Mouse (Mus musculus): Measurements from ENCODE around the gene Gtf2i.
A peak's percentile ranks its signal among the peaks of the same experiment; 100 is the strongest.

The Gtf2i gene

DNA sequence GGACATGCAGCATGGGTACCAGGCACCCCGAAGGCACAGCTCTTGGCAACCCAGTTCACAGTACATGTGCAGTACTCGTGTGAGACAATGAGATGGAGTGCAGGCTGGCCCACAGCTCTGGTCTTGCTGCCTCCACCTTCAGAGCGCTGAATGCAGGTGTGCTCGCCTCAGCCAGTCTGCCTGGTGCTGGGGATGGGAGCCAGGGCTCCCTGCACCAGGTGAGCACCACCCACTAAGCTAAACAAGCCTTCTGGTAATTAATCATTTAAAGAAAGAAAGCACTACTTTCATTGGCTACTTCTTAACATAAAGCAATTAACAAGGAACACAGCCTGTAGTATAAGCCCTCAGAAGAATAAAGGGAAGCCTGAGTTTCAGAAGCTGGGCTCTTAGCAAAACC lies 37.5 kb downstream of the Gtf2i start:
- DNase-seq (ENCODE audit: low spot score), result no peak

DNA sequence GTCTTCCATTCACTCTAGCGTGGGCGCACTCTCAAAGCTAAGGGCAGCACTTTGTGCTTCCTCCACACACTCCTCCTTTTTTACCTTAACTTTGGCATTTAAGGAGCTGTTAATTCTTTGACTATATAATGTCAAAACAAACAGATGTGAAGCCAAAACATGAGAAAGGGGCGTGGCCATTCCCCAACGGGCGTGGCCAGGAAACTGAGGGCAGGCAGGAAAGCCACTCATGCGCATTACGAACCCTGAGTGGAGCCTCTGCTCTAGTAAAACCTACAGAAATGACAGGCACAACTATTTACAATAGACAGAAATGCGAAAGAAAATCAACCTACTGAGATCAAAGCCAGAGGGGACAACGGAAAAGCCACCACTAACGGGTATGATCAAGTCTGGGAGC lies 39.0 kb downstream of the Gtf2i start:
- no peak for DNase-seq (ENCODE audit: low spot score)

DNA sequence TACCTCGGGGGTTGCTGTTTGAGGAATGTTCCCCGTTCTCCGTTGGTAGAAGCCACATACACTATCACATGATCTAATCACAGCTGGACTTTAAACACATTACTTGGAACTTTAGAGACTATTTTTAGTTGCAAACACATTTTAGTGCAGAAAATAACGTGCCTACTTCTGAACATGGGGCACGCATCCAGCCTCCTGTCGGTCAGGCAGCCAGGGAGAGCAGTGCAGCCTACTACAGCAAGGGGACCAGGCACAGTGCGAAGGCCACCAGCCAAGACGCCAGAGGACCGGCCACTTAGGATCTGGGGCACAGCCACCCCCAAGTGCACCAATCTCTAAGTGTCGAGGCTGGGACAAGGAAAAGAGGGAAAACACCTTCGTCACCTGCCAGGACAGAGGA lies 39.5 kb downstream of the Gtf2i start:
- no peak for DNase-seq (ENCODE audit: low spot score)

DNA sequence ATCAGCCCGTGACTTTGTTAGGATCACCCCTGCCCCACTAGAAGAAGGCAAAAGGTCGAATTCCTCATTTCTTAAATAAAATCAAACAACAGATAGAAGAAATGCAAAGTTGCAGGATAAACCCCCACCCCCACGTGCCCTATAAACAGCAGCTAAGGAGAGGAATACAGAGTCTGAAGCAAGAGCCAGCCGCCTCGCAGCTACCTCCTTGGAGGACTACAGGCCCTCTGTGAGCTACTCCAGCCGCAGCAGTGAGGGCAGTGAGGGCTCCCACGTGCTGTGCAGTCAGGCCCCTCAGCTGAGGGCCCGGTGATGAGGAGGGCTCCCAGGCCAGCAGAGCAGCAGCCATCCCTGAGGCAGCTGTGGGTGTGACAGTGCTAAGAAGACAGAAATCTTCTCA lies 40.8 kb downstream of the Gtf2i start:
- no peak for DNase-seq (ENCODE audit: low spot score)

DNA sequence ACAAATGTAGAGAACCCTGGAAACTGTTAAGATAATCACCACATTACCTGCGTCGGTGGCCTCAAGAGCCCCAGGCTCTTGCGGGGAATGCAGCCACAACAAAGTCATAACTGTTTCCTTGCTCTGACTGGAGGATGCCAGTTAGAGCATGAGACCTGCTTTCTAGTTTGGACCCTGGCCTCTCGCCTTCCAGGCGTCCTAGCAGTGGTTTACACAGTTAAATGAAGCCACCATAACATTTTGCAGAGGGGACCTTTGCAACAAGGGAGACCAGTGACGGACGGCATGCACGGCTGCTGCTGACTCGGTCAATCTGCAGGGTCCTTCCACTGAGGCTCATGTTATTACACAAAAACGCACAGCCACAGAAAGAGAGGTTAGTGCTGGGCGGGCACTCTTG lies 41.8 kb downstream of the Gtf2i start:
- DNase-seq (ENCODE audit: low spot score), result no peak

DNA sequence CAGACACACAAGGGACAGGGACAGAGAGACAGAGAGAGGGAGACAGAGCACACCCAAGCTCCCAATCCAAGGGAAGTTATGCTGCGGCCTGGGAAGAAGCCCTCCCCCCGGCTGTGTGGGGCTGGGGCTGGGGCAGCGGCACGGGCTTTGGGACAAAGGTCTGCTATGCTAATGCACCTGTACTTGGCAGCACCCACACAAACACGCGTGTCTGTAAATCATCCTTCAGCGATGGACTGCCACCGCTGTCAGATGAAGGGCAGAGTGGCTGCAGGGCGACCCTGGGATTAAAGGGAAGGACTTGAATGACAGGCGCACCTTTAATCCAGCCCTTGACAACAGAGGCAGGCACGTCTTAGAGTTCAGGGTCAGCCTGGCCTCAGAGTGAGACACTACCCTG lies 43.1 kb downstream of the Gtf2i start:
- no peak for DNase-seq (ENCODE audit: low spot score)

DNA sequence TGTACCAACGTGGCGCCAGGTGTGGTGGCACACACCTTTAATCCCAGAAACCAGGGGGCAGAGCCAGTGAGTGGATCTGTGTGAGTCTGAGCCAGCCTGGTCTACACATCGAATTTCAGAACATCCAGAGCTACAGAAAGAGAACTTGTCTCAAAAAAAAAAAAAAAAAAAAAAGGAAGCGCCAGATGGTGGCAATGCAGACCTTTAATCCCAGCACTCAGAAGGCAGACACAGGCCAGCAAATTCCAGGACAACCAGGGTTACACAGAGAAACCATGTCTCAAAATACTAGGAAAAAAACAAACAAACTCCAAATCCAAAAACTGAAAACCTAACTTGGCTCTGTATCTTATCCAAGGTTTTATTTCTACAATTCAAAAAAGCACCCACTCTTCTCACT lies 44.0 kb downstream of the Gtf2i start:
- no peak for DNase-seq (ENCODE audit: low spot score)

DNA sequence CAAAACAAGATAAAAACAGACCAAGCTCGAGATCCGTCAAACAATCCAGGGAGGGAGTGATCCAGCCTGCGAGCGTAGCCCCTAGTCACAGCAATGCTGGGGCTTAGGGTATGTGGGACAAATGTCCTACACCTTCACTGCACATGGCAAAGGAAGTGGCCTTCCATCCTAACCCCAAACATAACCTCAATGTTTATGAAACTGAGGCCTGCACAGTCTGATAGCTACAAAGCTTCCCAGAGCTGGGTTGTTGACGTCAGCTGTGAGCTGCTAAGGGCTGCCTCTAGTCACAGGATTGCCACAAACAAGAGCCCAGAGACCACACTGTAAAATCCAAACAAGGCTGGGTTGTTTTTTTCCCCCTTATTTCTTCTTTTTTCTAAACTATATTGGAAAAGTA lies 44.8 kb downstream of the Gtf2i start:
- DNase-seq (ENCODE audit: low spot score), result no peak

DNA sequence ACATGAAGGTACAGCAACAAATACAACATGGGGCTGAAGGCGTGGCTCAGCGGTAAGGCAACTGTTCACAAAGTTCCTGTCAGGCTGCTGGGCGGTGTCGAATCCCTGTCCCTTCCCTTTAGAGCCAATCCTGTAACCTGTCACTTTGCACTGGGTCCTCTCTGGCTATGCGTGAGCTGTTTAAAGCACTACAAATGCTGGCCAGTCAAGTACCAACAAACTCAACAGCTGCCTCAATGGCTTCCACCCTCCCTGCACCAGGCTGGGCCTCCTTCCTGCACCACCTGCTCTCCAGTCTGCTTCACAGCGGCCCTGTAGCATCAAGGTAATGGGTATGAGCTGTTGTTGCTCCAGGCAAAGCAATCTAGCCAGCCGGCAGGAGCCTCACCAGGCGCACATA lies 45.8 kb downstream of the Gtf2i start:
- no peak for DNase-seq (ENCODE audit: low spot score)

DNA sequence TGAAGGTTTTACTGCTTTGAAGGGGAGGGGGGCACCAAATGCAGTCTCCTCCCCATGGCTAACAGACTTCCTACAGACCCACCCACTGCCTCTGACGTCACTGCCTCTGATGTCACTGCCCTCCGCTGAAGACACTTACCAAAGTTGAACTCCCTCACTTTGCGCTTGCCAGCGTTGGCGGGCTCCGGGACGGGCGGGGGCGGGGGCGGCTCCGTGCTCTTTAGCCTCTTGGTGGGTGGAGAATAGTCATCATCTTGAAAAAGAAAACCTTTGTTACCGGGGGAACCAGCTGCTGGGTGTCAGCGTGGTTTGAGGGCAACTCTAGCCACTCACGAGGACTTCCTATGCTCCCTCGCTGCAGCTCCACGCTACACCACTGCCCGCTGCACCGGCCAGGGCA lies 48.2 kb downstream of the Gtf2i start:
- DNase-seq (ENCODE audit: low spot score), result peak; percentile 49

DNA sequence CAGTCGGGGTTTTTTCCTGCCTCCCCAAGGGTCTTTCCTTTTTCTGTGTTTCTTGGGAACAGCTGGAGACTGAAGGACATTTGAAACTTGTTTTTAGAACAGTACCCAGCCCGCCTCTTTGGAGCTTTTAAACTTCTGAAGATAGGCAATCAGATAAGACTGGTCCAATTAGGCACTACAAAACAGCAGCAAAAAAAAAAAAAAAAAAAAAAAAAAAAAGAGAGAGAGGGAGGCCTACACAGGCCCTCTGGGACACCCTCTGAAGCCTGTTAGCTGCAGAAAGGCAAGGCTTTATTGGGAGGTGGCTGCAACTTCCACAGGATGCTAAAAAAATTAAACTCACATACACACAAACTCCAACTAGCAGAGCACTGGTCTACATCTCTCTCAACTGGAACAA lies 48.7 kb downstream of the Gtf2i start:
- DNase-seq (ENCODE audit: low spot score), result no peak

DNA sequence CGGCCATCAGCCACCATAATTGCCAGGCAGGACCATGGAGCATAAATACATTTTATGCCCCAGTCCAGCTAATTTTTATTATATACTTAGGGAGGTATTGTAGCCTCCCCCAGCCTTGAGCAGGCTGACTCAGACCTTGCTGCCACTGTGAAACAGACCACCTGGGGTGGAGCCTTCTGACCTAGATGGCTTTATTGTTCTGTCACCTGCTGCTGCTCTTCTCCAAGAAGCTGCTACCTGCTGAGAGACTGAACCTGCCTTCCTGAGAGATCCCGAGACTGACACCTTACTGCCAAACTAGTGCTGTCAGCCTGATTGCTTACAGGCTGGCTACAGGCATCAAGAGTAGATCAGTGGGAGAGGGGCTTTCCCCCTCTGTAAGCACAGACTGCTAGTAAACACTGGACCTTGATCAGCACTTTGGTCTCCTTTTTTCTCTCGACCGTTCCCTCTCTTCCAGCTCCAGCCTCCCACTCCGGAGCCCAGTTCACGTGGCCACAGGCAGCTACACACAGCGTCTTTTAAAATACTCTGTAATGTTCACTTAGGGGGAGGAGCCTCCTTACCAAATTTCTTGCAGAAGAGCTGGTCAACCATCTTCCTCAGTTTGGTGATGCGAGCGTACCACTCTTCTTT lies 54.4 kb downstream of the Gtf2i start:
- no peak for DNase-seq (ENCODE audit: low spot score)

DNA sequence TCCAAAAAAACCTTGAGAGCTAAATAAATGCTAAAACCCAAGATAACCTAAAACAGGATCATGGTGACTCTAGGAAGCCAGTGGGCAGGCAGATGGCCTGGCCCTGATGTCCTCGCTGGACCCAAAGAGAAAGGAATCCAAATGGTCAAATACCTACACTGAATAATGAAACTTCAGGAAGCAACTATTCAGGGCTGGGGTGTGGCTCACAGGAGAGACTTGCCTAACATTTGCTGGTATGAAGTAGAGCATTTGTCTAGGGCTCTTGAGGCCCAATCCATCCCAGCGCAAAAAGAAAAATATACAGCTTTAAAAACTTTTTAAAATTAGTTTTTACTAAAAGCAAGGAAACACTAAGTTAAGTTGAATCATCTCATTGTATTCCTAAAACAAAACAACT lies 55.6 kb downstream of the Gtf2i start:
- no peak for DNase-seq (ENCODE audit: low spot score)

DNA sequence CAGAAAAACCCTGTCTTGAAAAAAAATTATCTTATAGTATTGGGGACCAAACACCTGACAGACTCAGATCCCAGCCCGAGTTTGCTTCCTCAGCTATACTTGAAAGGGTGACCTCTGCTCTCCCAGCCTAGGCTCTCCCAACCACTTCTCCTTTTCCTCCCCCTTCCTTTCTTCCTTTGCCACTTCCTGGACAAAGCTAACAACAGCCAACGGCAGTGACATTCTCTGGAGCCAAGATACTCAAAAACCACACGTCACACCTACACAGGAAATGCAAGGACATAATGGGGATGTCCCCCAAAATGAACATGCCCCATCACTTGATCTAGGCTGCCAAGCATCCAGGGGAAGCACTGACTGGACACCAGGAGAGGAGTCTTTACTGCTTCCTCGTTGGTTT lies 56.2 kb downstream of the Gtf2i start:
- no peak for DNase-seq (ENCODE audit: low spot score)

DNA sequence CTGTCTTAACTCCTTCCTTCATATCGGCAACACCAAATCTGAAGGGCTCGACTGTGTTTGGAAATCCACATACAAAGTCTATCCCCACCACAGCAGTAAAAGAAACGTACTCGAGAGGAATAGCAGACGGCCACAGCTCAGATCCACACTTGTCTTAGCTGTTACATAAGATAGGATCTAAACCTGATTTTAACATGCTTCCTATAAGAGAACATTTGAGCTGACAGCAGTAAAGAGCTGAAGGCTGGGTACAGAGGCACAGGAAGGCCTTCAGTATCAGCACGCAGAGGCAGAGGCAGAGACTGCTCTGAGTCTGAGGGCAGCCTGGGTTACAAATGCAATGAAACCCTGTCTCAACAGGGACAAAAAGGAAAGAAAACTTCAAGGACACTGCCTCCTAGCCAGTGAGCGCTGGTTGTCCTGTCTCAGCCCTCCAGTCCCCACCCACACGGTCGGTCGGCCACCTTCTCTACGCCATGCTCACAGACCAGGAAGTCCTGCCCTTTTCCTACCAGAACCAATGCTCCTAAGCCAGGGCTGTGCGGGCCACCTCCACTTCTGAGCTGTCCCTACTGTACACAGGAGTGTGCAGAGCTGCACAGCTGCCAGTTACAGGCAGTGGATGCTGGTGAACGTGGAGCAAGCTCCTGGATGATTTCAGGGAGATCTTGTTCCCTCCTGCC lies 57.1 kb downstream of the Gtf2i start:
- DNase-seq (ENCODE audit: low spot score), result no peak

DNA sequence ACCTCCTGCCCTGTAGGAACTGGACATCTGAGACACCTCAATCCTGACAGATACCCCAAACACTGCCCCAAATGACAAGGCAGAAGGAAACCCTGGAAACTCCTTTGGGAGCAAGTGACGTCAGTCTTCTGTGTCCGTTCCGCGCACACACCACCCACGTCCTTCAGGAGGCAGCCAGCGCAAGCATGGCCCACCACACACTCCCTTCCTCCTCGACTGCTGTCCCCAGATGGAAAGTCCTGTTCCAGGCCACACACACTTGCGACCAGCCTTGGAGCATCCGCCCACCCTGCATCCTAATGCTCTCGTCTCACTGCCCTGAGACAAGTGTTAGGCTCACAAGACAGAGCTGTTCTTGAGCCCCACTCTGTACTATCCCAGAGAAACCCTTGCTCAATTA lies 59.3 kb downstream of the Gtf2i start:
- DNase-seq (ENCODE audit: low spot score), result no peak

DNA sequence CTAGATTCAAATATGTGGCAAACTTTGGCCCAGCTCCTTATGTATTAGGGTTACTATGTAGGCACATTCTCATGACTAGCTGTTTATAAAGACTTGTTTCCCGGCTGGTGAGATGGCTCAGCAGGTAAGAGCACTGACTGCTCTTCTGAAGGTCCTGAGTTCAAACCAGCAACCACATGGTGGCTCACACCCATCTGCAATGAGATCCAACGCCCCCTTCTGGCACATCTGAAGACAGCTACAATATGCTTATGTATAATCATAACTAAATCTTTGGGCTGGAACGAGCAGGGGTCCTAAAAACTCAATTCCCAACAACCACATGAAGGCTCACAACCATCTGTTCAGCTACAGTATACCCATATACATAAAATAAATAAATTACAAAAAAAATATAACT lies 60.8 kb downstream of the Gtf2i start:
- DNase-seq (ENCODE audit: low spot score), result no peak

DNA sequence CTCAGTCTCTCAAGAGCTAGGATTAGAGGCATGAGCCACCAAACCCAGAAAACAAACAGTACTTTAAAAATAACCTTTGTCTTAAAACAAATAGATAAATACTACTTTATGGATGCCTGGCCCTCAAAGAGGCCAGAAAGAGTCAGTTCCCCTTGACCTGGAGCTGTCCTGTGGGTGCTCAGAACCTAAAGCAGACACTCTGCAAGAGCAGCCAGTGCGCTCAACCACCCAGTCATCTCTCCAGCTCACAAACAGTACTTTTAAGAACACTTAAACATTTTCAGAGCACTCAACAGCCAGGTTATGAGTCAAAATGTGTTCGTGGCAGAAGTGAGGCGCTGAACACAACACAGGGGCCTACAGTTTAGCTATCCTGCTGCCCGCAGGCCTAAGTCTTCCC lies 63.5 kb downstream of the Gtf2i start:
- no peak for DNase-seq (ENCODE audit: low spot score)

DNA sequence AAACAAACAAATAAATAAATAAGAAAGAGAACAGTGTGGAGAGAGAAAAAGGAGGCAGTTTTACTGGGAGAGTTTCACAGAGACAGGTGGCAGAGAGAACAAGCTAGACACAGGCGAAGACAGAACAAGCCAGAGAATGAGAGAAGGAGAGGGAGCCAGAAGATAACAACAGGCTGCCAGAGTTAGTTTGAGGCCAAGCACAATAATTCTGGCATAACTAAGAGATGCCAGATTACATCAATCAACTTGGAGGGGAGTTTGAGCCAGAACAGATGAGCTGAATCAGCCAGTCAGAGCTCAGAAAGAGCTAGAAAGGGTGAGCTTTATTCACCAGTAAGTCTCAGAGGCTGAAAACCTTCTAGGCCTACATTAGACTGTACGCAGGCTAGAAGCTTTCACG lies 64.0 kb downstream of the Gtf2i start:
- no peak for DNase-seq (ENCODE audit: low spot score)

DNA sequence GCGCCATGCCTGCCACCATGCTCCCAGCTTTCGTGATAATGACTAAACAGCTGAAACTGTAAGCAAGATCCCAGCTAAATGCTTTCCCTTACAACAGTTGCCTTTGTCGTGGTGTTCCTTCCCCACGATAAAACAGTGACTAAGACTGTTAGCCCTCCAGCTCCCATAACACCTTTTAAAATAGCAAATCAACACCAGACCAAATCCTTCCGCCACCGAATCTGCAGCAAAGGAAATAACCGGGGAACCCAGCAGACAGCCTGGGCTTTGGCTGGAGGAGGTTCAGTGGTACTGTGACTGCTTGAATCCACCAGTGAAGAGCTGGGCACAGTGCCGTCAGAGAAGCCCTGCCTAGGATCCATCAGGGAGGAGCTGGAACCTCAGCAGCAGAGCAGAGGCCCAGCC lies 65.3 kb downstream of the Gtf2i start:
- DNase-seq (ENCODE audit: low spot score), result no peak

DNA sequence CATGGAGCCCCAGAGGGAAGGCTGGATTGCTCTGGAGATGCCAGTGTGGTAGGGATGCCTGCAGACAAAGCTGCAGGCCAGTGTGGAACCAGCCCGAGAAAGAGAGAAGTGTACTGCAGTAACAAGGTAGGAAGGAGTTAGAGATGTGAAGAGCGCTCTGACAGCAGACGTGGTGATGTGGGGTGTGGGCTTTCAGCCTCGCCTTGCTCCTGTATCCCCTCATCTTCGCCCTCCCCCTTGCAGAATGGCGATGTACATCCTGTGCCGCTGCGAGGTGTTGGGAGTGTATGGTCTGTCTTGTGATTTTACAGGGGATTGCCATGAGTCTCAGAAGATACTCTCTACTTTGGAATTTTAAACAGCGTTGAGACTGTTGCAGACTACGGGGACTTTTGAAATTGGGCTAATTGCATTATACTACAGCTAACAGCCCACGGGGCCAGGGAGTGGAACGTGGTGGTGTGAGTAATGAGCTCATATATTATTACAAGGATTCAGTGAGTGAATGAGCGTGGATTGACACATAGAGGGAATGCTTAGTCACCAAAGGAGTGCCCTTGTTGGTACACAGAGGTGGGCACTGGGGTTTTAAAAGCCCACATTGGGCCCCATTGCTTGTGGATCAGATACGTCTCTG lies 65.8 kb downstream of the Gtf2i start:
- no peak for DNase-seq (ENCODE audit: low spot score)

DNA sequence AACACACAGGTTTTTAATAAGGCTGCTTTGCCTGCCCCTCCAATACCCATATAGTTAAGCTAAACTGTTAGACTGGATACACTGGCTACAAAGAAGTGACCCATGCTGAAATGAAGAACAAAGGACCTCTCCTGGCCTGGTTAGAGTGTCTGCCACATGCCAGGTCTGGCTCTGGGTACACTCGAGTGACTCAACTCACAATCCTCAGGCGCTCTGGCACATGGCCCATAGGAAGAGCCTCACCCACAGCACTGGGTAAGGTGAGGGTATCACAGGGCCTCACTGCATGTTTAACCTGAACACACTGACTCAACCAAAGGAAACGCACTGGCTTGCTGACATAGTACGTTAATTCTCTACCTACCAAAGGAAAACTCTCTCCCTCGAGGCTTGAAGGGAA lies 68.4 kb downstream of the Gtf2i start:
- no peak for DNase-seq (ENCODE audit: low spot score)

DNA sequence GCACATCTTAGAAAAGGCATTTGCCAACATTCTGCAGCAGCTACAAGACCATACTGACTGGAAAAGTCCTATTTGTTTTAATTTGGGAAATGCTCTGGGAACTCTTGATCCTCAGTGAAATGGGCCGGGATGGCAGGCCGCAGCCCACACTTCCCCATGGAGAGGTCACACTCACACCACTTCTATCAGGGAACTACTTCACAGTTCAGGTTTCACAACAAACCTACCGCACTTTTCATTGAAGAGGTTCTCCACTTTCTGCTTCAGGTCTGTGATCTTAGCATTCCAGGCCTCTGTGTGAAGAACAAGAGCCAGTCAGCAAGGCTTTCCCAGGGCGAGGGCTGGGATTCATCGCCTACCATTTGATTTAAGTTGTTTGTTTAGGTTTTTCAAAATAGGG lies 69.7 kb downstream of the Gtf2i start:
- DNase-seq (ENCODE audit: low spot score), result no peak
